Mouse (Mus musculus): ENCODE data around the gene Vwa2.

- TF ChIP-seq FLI1 (IDR thresholded peaks at IDR 0.05; ENCODE audit: low read length) (no peak), GATA1 (IDR thresholded peaks at IDR 0.05; ENCODE audit: borderline replicate concordance, low read length) (no peak)
These were observed 45.6 kb downstream of the Vwa2 start for GRCm38 (mm10) chr19:56919628-56920027.
